Mouse (Mus musculus) hindbrain, embryonic 13.5 days (tissue): ENCODE data around the gene Olfr25. TPM values are rescaled to one million over a fixed set of nuclear protein-coding genes. Genes with fewer than 3 reads are reported as not detected.

Experiments used
- ATAC-seq: fragments of 200-750 bp; cut with Nextera tagmentation; 2 replicates; pipeline ENCODE4 v1.8.0; 2017; ENCODE audit warnings: moderate TSS enrichment; ENCODE audit not compliant: low FRiP score
- H3K27ac ChIP-seq: fragments of 300-500 bp; sonication (generic); 2 replicates; pipeline ENCODE4 v1.5.1; 2015; ENCODE audit warnings: inconsistent platforms, mild to moderate bottlenecking, moderate library complexity
- H3K27me3 ChIP-seq: fragments of 300-500 bp; sonication (generic); 2 replicates; pipeline ENCODE4 v1.6.1; 2015; ENCODE audit warnings: mild to moderate bottlenecking, inconsistent platforms
- H3K36me3 ChIP-seq: fragments of 300-500 bp; sonication (generic); 2 replicates; pipeline ENCODE4 v1.6.1; 2015; ENCODE audit warnings: mild to moderate bottlenecking, inconsistent platforms
- H3K4me1 ChIP-seq: fragments of 300-500 bp; sonication (generic); replicated peaks from 2 replicates; pipeline ENCODE4 v1.6.1; 2015; ENCODE audit warnings: inconsistent platforms
- H3K4me2 ChIP-seq: fragments of 300-500 bp; sonication (generic); 2 replicates; pipeline ENCODE4 v1.6.1; 2015; ENCODE audit warnings: inconsistent platforms, mild to moderate bottlenecking, moderate library complexity
- H3K4me3 ChIP-seq: fragments of 300-500 bp; sonication (generic); 2 replicates; pipeline ENCODE4 v1.5.1; 2015; ENCODE audit warnings: mild to moderate bottlenecking, inconsistent platforms
- H3K9ac ChIP-seq: fragments of 300-500 bp; sonication (generic); 2 replicates; pipeline ENCODE4 v1.6.1; 2015; ENCODE audit warnings: mild to moderate bottlenecking, inconsistent platforms
- H3K9me3 ChIP-seq: fragments of 300-500 bp; sonication (generic); 2 replicates; pipeline ENCODE4 v1.6.1; 2016; ENCODE audit warnings: inconsistent platforms
- WGBS: fragments of 180-500 bp; shearing (Covaris S2); methylation state at CpG from one replicate; pipeline ENCODE4 v1.1.7; 2015; 5-methylcytosine and 5-hydroxymethylcytosine counted together
- polyA plus RNA-seq: library from polyadenylated mRNA; unstranded; fragments of >200 nt; fragmentation: Nextera tagmentation; extraction: Ambion mirVana; gene quantifications from 2 replicates; pipeline ENCODE4 v1.2.1, GENCODE M21; 2015

The Olfr25 gene
- polyA plus RNA-seq: not detected in 2 replicates

GRCm38 (mm10) chr9:38328760-38329159, at the start of gene Olfr25:
Olfr25 (plus strand) TSS chr9:38329060.
- H3K27me3 ChIP-seq: no peaks in the 10 kb centered on the region
- H3K4me3 ChIP-seq: no peak within 1 kb of the TSS
- no peaks in the 10 kb centered on the region for H3K36me3 ChIP-seq
- H3K9ac ChIP-seq: no peak within 1 kb of the TSS
- no peaks in the 10 kb centered on the region for H3K4me1 ChIP-seq
- no peak for ATAC-seq
- no peak within 1 kb of the TSS for H3K27ac ChIP-seq
- no peak within 1 kb of the TSS for H3K4me2 ChIP-seq
- WGBS: 83% methylated on average over 3 of the region's 3 CpGs
- no peaks in the 10 kb centered on the region for H3K9me3 ChIP-seq

- Histone ChIP-seq H3K27me3 (no peaks in the 10 kb centered on the region), H3K9ac (no peak within 1 kb of the TSS), H3K36me3 (no peaks in the 10 kb centered on the region), H3K4me2 (no peak within 1 kb of the TSS), H3K9me3 (no peaks in the 10 kb centered on the region), H3K4me1 (no peaks in the 10 kb centered on the region), H3K4me3 (no peak within 1 kb of the TSS), H3K27ac (no peak within 1 kb of the TSS)
- no peak for ATAC-seq
- WGBS: 95% methylated on average over 1 of the region's 1 CpGs
Observed at GRCm38 (mm10) chr9:38290807-38291206, 38.1 kb upstream of the Olfr25 start, which contains the start of gene Olfr896-ps1. Olfr896-ps1 (plus strand) TSS chr9:38291107.

DNA sequence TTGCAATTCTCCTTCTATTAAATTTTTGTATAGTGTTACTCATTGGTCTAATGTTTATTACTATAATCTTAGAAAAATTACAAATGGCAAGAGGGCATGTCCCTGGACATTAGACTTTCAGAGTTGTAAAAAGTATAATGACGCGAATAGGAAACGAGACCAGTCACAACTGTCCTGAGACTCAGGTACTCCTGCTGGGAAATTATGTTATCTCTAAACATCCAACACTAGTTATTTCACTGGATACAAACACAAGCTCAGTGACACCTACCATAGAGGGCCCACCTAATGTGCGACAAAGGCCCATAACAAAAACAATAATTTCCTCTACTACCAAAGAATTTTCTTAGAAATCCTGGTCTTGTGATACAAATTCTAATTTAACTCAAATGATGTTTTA, 19.3 kb downstream of the Olfr25 start, which contains the start of gene Olfr898:
Gene Olfr898 (plus strand): TSS at position 301 of the 400 bp plus-strand sequence.
- ATAC-seq: no peak
- no peak within 1 kb of the TSS for H3K27ac ChIP-seq
- H3K27me3 ChIP-seq: no peaks in the 10 kb centered on the region
- no peaks in the 10 kb centered on the region for H3K36me3 ChIP-seq
- H3K4me3 ChIP-seq: no peak within 1 kb of the TSS
- H3K9me3 ChIP-seq: no peaks in the 10 kb centered on the region
- WGBS: 96% methylated on average over 4 of the region's 4 CpGs
- H3K4me2 ChIP-seq: no peak within 1 kb of the TSS
- H3K9ac ChIP-seq: no peak within 1 kb of the TSS
- no peaks in the 10 kb centered on the region for H3K4me1 ChIP-seq

DNA sequence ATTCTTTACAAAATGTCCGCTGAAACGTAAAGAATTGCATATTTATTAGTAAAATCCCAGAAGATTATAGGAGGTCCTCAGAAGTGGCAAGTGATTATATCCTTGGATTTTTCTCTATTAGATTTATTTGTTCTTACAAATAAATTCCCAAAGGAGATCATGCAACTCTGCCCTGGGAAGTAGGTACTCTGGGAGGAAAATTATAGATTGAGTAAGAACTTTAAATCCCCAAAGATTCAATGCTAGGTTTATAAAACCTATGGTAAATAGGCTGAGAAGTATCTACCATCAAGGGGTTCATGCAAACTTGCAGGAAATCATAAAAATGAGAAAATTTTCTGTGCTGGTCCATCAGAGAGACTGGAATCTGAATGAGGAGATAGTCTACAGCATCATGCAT, 37.7 kb downstream of the Olfr25 start, which contains the start of gene Olfr250:
Gene Olfr250 (plus strand): TSS at position 301 of the 400 bp plus-strand sequence.
- ATAC-seq: no peak
- Histone ChIP-seq H3K9me3 (no peaks in the 10 kb centered on the region), H3K36me3 (no peaks in the 10 kb centered on the region), H3K4me3 (no peak within 1 kb of the TSS), H3K27me3 (no peaks in the 10 kb centered on the region), H3K9ac (no peak within 1 kb of the TSS), H3K27ac (no peak within 1 kb of the TSS), H3K4me2 (no peak within 1 kb of the TSS), H3K4me1 (no peaks in the 10 kb centered on the region)
- WGBS: 93% methylated on average over 2 of the region's 2 CpGs

DNA sequence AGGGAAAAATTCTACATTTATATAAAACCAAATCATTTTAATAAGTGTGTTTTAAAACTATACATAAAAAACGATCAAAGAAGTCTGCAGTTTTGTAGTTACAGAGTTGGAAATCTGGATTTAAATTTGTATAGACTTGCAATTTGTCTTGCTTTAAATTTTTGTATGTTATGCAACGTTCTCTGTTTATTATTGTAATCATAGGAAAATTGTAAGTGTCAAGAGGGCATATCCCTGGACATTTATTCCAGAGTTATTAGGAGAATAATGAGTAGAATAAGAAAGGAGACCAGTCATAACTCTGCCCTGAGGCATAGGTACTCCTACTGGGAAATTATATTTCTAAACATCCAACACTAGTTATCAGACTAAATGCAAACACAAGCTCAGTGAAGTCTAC, 47.9 kb downstream of the Olfr25 start, which contains the start of gene Olfr251:
Gene Olfr251 (plus strand): TSS at position 301 of the 400 bp plus-strand sequence.
- no peak within 1 kb of the TSS for H3K27ac ChIP-seq
- no peak for ATAC-seq
- WGBS: 69% methylated on average over 2 of the region's 2 CpGs

More for the DNA sequence above, 47.9 kb downstream of the Olfr25 start, which contains the start of gene Olfr251:
- Histone ChIP-seq H3K36me3 (no peaks in the 10 kb centered on the region), H3K9ac (no peak within 1 kb of the TSS), H3K4me1 (no peaks in the 10 kb centered on the region), H3K4me2 (no peak within 1 kb of the TSS), H3K4me3 (no peak within 1 kb of the TSS), H3K27me3 (no peaks in the 10 kb centered on the region), H3K9me3 (no peaks in the 10 kb centered on the region)

Other genes with a start within 250 kb of the Olfr25 start
- gene Olfr887, start 245.0 kb upstream of the Olfr25 start, polyA plus RNA-seq: not detected in 2 replicates
- gene Olfr888, start 220.9 kb upstream of the Olfr25 start, polyA plus RNA-seq: not detected in 2 replicates
- 0.06 and 0.08 TPM in 2 replicates for gene Olfr889, start 213.9 kb upstream of the Olfr25 start, polyA plus RNA-seq
- gene Olfr890, start 186.5 kb upstream of the Olfr25 start, polyA plus RNA-seq: not detected in 2 replicates
- gene Olfr891, start 148.2 kb upstream of the Olfr25 start, polyA plus RNA-seq: not detected in 2 replicates
- not detected in 2 replicates for gene Olfr893, start 120.7 kb upstream of the Olfr25 start, polyA plus RNA-seq
- gene Olfr894, start 111.0 kb upstream of the Olfr25 start, polyA plus RNA-seq: not detected in 2 replicates
- gene Olfr143, start 76.3 kb upstream of the Olfr25 start, polyA plus RNA-seq: not detected in 2 replicates
- gene Olfr895, start 61.2 kb upstream of the Olfr25 start, polyA plus RNA-seq: not detected in 2 replicates
- not detected in 2 replicates for gene Olfr896-ps1, start 38.0 kb upstream of the Olfr25 start, polyA plus RNA-seq
- gene Olfr898, start 19.4 kb downstream of the Olfr25 start, polyA plus RNA-seq: not detected in 2 replicates
- not detected in 2 replicates for gene Olfr250, start 37.8 kb downstream of the Olfr25 start, polyA plus RNA-seq
- not detected in 2 replicates for gene Olfr251, start 48.0 kb downstream of the Olfr25 start, polyA plus RNA-seq
- not detected in 2 replicates for gene Olfr147, start 72.6 kb downstream of the Olfr25 start, polyA plus RNA-seq
- gene Olfr901, start 100.4 kb downstream of the Olfr25 start, polyA plus RNA-seq: not detected in 2 replicates
- not detected in 2 replicates for gene Olfr902, start 118.6 kb downstream of the Olfr25 start, polyA plus RNA-seq
- not detected in 2 replicates for gene Olfr904, start 134.1 kb downstream of the Olfr25 start, polyA plus RNA-seq
- gene Olfr905, start 142.0 kb downstream of the Olfr25 start, polyA plus RNA-seq: not detected in 2 replicates
- not detected in 2 replicates for gene Olfr906, start 158.0 kb downstream of the Olfr25 start, polyA plus RNA-seq
- not detected in 2 replicates for gene Olfr907, start 166.7 kb downstream of the Olfr25 start, polyA plus RNA-seq
- gene Olfr911-ps1, start 192.5 kb downstream of the Olfr25 start, polyA plus RNA-seq: not detected in 2 replicates
- gene Olfr910, start 208.8 kb downstream of the Olfr25 start, polyA plus RNA-seq: not detected in 2 replicates